In genomic region chr2:148395131-148396051, GRCm38 (mm10) we compare ENCODE assay signal across 8 mouse cellular contexts. TPM values are rescaled to one million over a fixed set of nuclear protein-coding genes. Genes with fewer than 3 reads are reported as not detected.
DNase-seq lines count a peak whose midpoint lies in the region; ATAC-seq and TF ChIP-seq lines count a peak whose summit lies in the region.

Gene Sstr4 (plus strand): TSS chr2:148395344.

- no peaks in the 10 kb centered on the region for H3K9me3 ChIP-seq in hindbrain, postnatal 0 days (ENCODE audit: low read length)
- no peaks in the 10 kb centered on the region for H3K9me3 ChIP-seq in limb, embryonic 11.5 days (ENCODE audit: control insufficient read depth, low read length)
- H3K9me3 ChIP-seq in midbrain, embryonic 11.5 days (ENCODE audit: control insufficient read depth, low read length): no peaks in the 10 kb centered on the region

- peak; percentile 84 for TF ChIP-seq CTCF in hindbrain, postnatal 0 days (IDR thresholded peaks at IDR 0.05; ENCODE audit: low read depth)

- no peaks in the 10 kb centered on the region for H3K36me3 ChIP-seq in hindbrain, postnatal 0 days (ENCODE audit: insufficient read depth, low read length)
- no peaks in the 10 kb centered on the region for H3K36me3 ChIP-seq in limb, embryonic 11.5 days (ENCODE audit: control insufficient read depth, insufficient read depth, low read length)
- H3K36me3 ChIP-seq in midbrain, embryonic 11.5 days (ENCODE audit: control insufficient read depth, insufficient read depth, low read length): no peaks in the 10 kb centered on the region

- no peaks in the 10 kb centered on the region for H3K4me1 ChIP-seq in hindbrain, postnatal 0 days (ENCODE audit: insufficient read depth, low read length)
- peaks cover 7% of the 10 kb centered on the region; the same call in 1 of the 2 replicates for H3K4me1 ChIP-seq in limb, embryonic 11.5 days (ENCODE audit: control insufficient read depth, insufficient read depth, low read length)
- H3K4me1 ChIP-seq in midbrain, embryonic 11.5 days (ENCODE audit: control insufficient read depth, insufficient read depth, low read length): no peaks in the 10 kb centered on the region

- H3K4me2 ChIP-seq in hindbrain, postnatal 0 days (ENCODE audit: low read depth, low read length): peak within 1 kb of the TSS; percentile 87
- peak within 1 kb of the TSS; percentile 98 for H3K4me2 ChIP-seq in limb, embryonic 11.5 days (ENCODE audit: low read depth, severe bottlenecking)
- peak within 1 kb of the TSS; percentile 63 for H3K4me2 ChIP-seq in midbrain, embryonic 11.5 days

- peak within 1 kb of the TSS; percentile 54 for H3K4me3 ChIP-seq in hindbrain, postnatal 0 days (ENCODE audit: low read length)
- H3K4me3 ChIP-seq in limb, embryonic 11.5 days (ENCODE audit: low read depth, low read length): peak within 1 kb of the TSS; percentile 47
- H3K4me3 ChIP-seq in midbrain, embryonic 11.5 days (ENCODE audit: low read depth, low read length): peak within 1 kb of the TSS; percentile 39

- H3K27me3 ChIP-seq in hindbrain, postnatal 0 days (ENCODE audit: insufficient read depth, low read length): peaks cover 4% of the 10 kb centered on the region
- H3K27me3 ChIP-seq in limb, embryonic 11.5 days (ENCODE audit: control insufficient read depth, insufficient read depth, low read length): peaks cover 25% of the 10 kb centered on the region
- H3K27me3 ChIP-seq in midbrain, embryonic 11.5 days (ENCODE audit: control insufficient read depth, insufficient read depth, low read length): peaks cover 18% of the 10 kb centered on the region

- H3K27ac ChIP-seq in hindbrain, postnatal 0 days: no peak within 1 kb of the TSS
- no peak within 1 kb of the TSS for H3K27ac ChIP-seq in limb, embryonic 11.5 days (replicated peaks; ENCODE audit: low read depth, low read length)
- no peak within 1 kb of the TSS for H3K27ac ChIP-seq in midbrain, embryonic 11.5 days (ENCODE audit: low read depth, low read length)

- DNase-seq in cerebellum, adult 8-10 months: no peak
- DNase-seq in brain, adult 2 months (ENCODE audit: low read depth, low spot score): peak; percentile 71
- peak; percentile 73 to 75 for DNase-seq in frontal cortex, postnatal 36 days (ENCODE audit: low spot score in 2 of 2)
- DNase-seq in hindbrain, postnatal 0 days (ENCODE audit: low spot score): peak; percentile 71
- peak; percentile 64 for DNase-seq in limb, embryonic 11.5 days (ENCODE audit: low spot score)
- DNase-seq in midbrain, embryonic 11.5 days (ENCODE audit: low spot score, missing footprints): peak; percentile 94
- peak; percentile 43 to 49 for DNase-seq in spleen, postnatal 36 days (ENCODE audit: low spot score in 2 of 2)

- WGBS in hindbrain, postnatal 0 days: 5% methylated on average over 62 of the region's 83 CpGs
- 7% methylated on average over 71 of the region's 83 CpGs for WGBS in limb, embryonic 11.5 days
- 4% methylated on average over 81 of the region's 83 CpGs for WGBS in midbrain, embryonic 11.5 days

- ATAC-seq in cerebellum, adult (ENCODE audit: insufficient number of reproducible peaks, low FRiP score, low TSS enrichment): peak; percentile 33; the same call in 1 of the 2 replicates
- ATAC-seq in hindbrain, postnatal 0 days: peak; percentile 85
- peak; percentile 66; the same call in 1 of the 2 replicates for ATAC-seq in limb, embryonic 11.5 days (ENCODE audit: insufficient number of reproducible peaks, low FRiP score, low TSS enrichment, low read depth)
- peak; percentile 88 for ATAC-seq in midbrain, embryonic 11.5 days (ENCODE audit: low FRiP score)

- peak within 1 kb of the TSS; percentile 47 for H3K9ac ChIP-seq in hindbrain, postnatal 0 days (replicated peaks; ENCODE audit: low read length)
- peak within 1 kb of the TSS; percentile 32; the same call in 1 of the 2 replicates for H3K9ac ChIP-seq in limb, embryonic 11.5 days (ENCODE audit: low read length)
- peak within 1 kb of the TSS; percentile 2; the same call in 1 of the 2 replicates for H3K9ac ChIP-seq in midbrain, embryonic 11.5 days (ENCODE audit: low read length)

RNA-seq across cellular contexts. Expression of gene Sstr4, which starts in this region (rescaled TPM):
- 13.4 and 14.0 TPM in 2 replicates for total RNA-seq in hindbrain, postnatal 0 days (2014; rRNA removed)
- 2.7 and 2.8 TPM in 2 replicates for polyA plus RNA-seq in hindbrain, postnatal 0 days (2015; fragmentation: Nextera tagmentation; extraction: Ambion mirVana)
- 0.52 and 0.64 TPM in 2 replicates for polyA plus RNA-seq in limb, embryonic 11.5 days (2014; fragmentation: Nextera tagmentation; extraction: Ambion mirVana)
- polyA plus RNA-seq in midbrain, embryonic 11.5 days (2014; fragmentation: Nextera tagmentation; extraction: Ambion mirVana): 1.4 and 2.2 TPM in 2 replicates

Comparison
In these comparisons a context has a peak if more than half of its experiments do, and no peak if none do; other contexts are left out.
1. Peak in DNase-seq, ATAC-seq, H3K4me3 ChIP-seq, H3K9ac ChIP-seq and H3K4me2 ChIP-seq in limb, embryonic 11.5 days; RNA of the gene not detected or under 1 TPM.
2. ATAC-seq: peak in every context shown above with its lines; median percentile 88 in midbrain, embryonic 11.5 days; 85 in hindbrain, postnatal 0 days; 66 in limb, embryonic 11.5 days; 33 in cerebellum, adult.